Mouse (Mus musculus) testis, adult 2 months (tissue): ENCODE measurements around the gene Krt20. TPM values are rescaled to one million over a fixed set of nuclear protein-coding genes. Genes with fewer than 3 reads are reported as not detected.
A peak's percentile ranks its signal among the peaks of the same experiment; 100 is the strongest.

ENCODE experiments used
- H3K27ac ChIP-seq: fragments of 200-500 bp; 2 replicates; pipeline ENCODE4 v1.5.1; 2012; ENCODE audit warnings: low read depth, low read length; ENCODE audit not compliant: control insufficient read depth, insufficient read depth
- H3K27me3 ChIP-seq: fragments of 200-500 bp; 2 replicates; pipeline ENCODE4 v1.6.1; 2012; ENCODE audit warnings: mild to moderate bottlenecking, low read length, moderate library complexity; ENCODE audit not compliant: control insufficient read depth, insufficient read depth
- H3K36me3 ChIP-seq: fragments of 200-500 bp; 2 replicates; pipeline ENCODE4 v1.6.1; 2012; ENCODE audit warnings: mild to moderate bottlenecking, low read length; ENCODE audit not compliant: control insufficient read depth, insufficient read depth
- H3K4me1 ChIP-seq: fragments of 200-500 bp; 2 replicates; pipeline ENCODE4 v1.6.1; 2012; ENCODE audit warnings: low read length; ENCODE audit not compliant: control insufficient read depth, insufficient read depth
- H3K4me3 ChIP-seq: fragments of 200-500 bp; 2 replicates; pipeline ENCODE4 v1.5.1; 2012; ENCODE audit warnings: low read depth, mild to moderate bottlenecking, low read length, moderate library complexity, mixed read lengths; ENCODE audit not compliant: control insufficient read depth
- CTCF ChIP-seq: fragments of 200-500 bp; IDR thresholded peaks from 2 replicates; pipeline ENCODE4 v1.5.1; 2012; ENCODE audit warnings: low read depth, mild to moderate bottlenecking, inconsistent platforms, low read length, moderate library complexity; ENCODE audit not compliant: control insufficient read depth, insufficient read depth, insufficient replicate concordance
- POLR2A ChIP-seq: fragments of 200-500 bp; IDR thresholded peaks from 2 replicates; pipeline ENCODE4 v1.6.1; 2012; ENCODE audit warnings: low read depth, mild to moderate bottlenecking, inconsistent platforms, low read length, moderate library complexity; ENCODE audit not compliant: control insufficient read depth
- polyA plus RNA-seq: library from polyadenylated mRNA; depleted of rRNA; stranded (reverse); fragments of >200 nt; gene quantifications from 2 replicates; pipeline ENCODE4 v1.2.3, GENCODE M21; 2012; rRNA removed

Krt20 gene
- polyA plus RNA-seq, 1 experiment: 0.06 TPM

- Histone ChIP-seq H3K36me3 (no peaks in the 10 kb centered on the region), H3K4me1 (no peaks in the 10 kb centered on the region; the same call in 1 of the 2 replicates), H3K4me3 (no peak overlapping the region), H3K27ac (no peak overlapping the region), H3K27me3 (no peaks in the 10 kb centered on the region)
- no peak for TF ChIP-seq CTCF
Measured at GRCm38 (mm10) chr11:99391375-99391774, 46.6 kb downstream of the Krt20 start.

- TF ChIP-seq POLR2A: no peak
- TF ChIP-seq CTCF: no peak
- Histone ChIP-seq H3K36me3 (no peaks in the 10 kb centered on the region), H3K27ac (no peak overlapping the region), H3K27me3 (no peaks in the 10 kb centered on the region), H3K4me3 (no peak overlapping the region), H3K4me1 (no peaks in the 10 kb centered on the region; the same call in 1 of the 2 replicates)
Measured at GRCm38 (mm10) chr11:99390866-99391265, 47.1 kb downstream of the Krt20 start.

GRCm38 (mm10) chr11:99389264-99389663 is 48.7 kb downstream of the Krt20 start, which contains the start of gene Krt10:
Gene Krt10 (minus strand): TSS chr11:99389364.
- Histone ChIP-seq H3K27me3 (no peaks in the 10 kb centered on the region), H3K4me3 (no peak within 1 kb of the TSS)
- TF ChIP-seq POLR2A (no peak), CTCF (no peak)

GRCm38 (mm10) chr11:99388661-99389060 is 49.3 kb downstream of the Krt20 start:
- Histone ChIP-seq H3K27ac (no peak overlapping the region), H3K4me3 (no peak overlapping the region), H3K36me3 (no peaks in the 10 kb centered on the region), H3K27me3 (no peaks in the 10 kb centered on the region), H3K4me1 (no peaks in the 10 kb centered on the region; the same call in 1 of the 2 replicates)
- TF ChIP-seq CTCF (no peak), POLR2A (no peak)

More at GRCm38 (mm10) chr11:99389264-99389663, 48.7 kb downstream of the Krt20 start, which contains the start of gene Krt10:
- H3K27ac ChIP-seq: no peak within 1 kb of the TSS
- no peaks in the 10 kb centered on the region for H3K36me3 ChIP-seq
- H3K4me1 ChIP-seq: no peaks in the 10 kb centered on the region; the same call in 1 of the 2 replicates

GRCm38 (mm10) chr11:99385813-99386721 is 51.9 kb downstream of the Krt20 start:
- Histone ChIP-seq H3K4me3 (peak overlapping the region; percentile 94), H3K27ac (peak overlapping the region; percentile 96), H3K36me3 (no peaks in the 10 kb centered on the region), H3K27me3 (no peaks in the 10 kb centered on the region), H3K4me1 (no peaks in the 10 kb centered on the region; the same call in 1 of the 2 replicates)
- TF ChIP-seq CTCF (no peak), POLR2A (peak; percentile 80)

- Histone ChIP-seq H3K27me3 (no peaks in the 10 kb centered on the region), H3K4me1 (peaks cover 2% of the 10 kb centered on the region), H3K36me3 (no peaks in the 10 kb centered on the region), H3K4me3 (no peak overlapping the region), H3K27ac (no peak overlapping the region)
- TF ChIP-seq CTCF (peak; percentile 83; the same call in 1 of the 2 replicates), POLR2A (no peak)
Measured at GRCm38 (mm10) chr11:99379568-99379967, 58.4 kb downstream of the Krt20 start.

Other genes starting within 250 kb of the Krt20 start
- 18.5 and 18.8 TPM in 2 replicates for gene Smarce1, start 207.1 kb downstream of the Krt20 start, polyA plus RNA-seq
- gene Krt222, start 194.1 kb downstream of the Krt20 start, polyA plus RNA-seq: 0.12 TPM in 1 of 2 replicates, not detected in the other
- gene Krt24, start 152.9 kb downstream of the Krt20 start, polyA plus RNA-seq: 0.15 TPM in 1 of 2 replicates, not detected in the other
- not detected in 2 replicates for gene Krt25, start 115.2 kb downstream of the Krt20 start, polyA plus RNA-seq
- 0.05 and 0.12 TPM in 2 replicates for gene Krt26, start 100.2 kb downstream of the Krt20 start, polyA plus RNA-seq
- not detected in 2 replicates for gene Krt27, start 87.0 kb downstream of the Krt20 start, polyA plus RNA-seq
- gene Krt28, start 63.2 kb downstream of the Krt20 start, polyA plus RNA-seq: 0.11 and 0.25 TPM in 2 replicates
- 1.8 TPM in 2 replicates for gene Krt10, start 48.8 kb downstream of the Krt20 start, polyA plus RNA-seq
- 0.07 TPM in 1 of 2 replicates, not detected in the other for gene Krt12, start 15.9 kb downstream of the Krt20 start, polyA plus RNA-seq
- 0.24 and 0.53 TPM in 2 replicates for gene Krt23, start 55.0 kb upstream of the Krt20 start, polyA plus RNA-seq
- gene Krt39, start 83.2 kb upstream of the Krt20 start, polyA plus RNA-seq: 0.22 and 0.26 TPM in 2 replicates
- gene Krt40, start 105.0 kb upstream of the Krt20 start, polyA plus RNA-seq: not detected in 2 replicates
- not detected in 2 replicates for gene Krtap3-3, start 112.7 kb upstream of the Krt20 start, polyA plus RNA-seq
- gene Krtap3-2, start 118.7 kb upstream of the Krt20 start, polyA plus RNA-seq: not detected in 2 replicates
- gene Gm11939, start 121.3 kb upstream of the Krt20 start, polyA plus RNA-seq: not detected in 2 replicates
- gene Krtap3-1, start 128.5 kb upstream of the Krt20 start, polyA plus RNA-seq: 0.48 TPM in 1 of 2 replicates, not detected in the other
- gene Krtap1-5, start 142.9 kb upstream of the Krt20 start, polyA plus RNA-seq: not detected in 2 replicates
- not detected in 2 replicates for gene Krtap1-4, start 145.5 kb upstream of the Krt20 start, polyA plus RNA-seq
- gene Krtap1-3, start 153.2 kb upstream of the Krt20 start, polyA plus RNA-seq: 0.12 TPM in 1 of 2 replicates, not detected in the other
- not detected in 2 replicates for gene Krtap9-3, start 160.0 kb upstream of the Krt20 start, polyA plus RNA-seq
- not detected in 2 replicates for gene Gm11938, start 165.2 kb upstream of the Krt20 start, polyA plus RNA-seq
- gene Gm11937, start 172.0 kb upstream of the Krt20 start, polyA plus RNA-seq: not detected in 2 replicates
- 0.13 and 0.26 TPM in 2 replicates for gene Krtap2-4, start 176.7 kb upstream of the Krt20 start, polyA plus RNA-seq
- not detected in 2 replicates for gene Gm11562, start 182.3 kb upstream of the Krt20 start, polyA plus RNA-seq
- gene Krtap4-1, start 190.1 kb upstream of the Krt20 start, polyA plus RNA-seq: not detected in 2 replicates
- gene Krtap4-2, start 196.9 kb upstream of the Krt20 start, polyA plus RNA-seq: not detected in 2 replicates
- gene Krtap4-7, start 205.9 kb upstream of the Krt20 start, polyA plus RNA-seq: not detected in 2 replicates
- gene Gm11555, start 212.1 kb upstream of the Krt20 start, polyA plus RNA-seq: not detected in 2 replicates
- gene Gm11563, start 220.8 kb upstream of the Krt20 start, polyA plus RNA-seq: not detected in 2 replicates
- 0.15 TPM in 1 of 2 replicates, not detected in the other for gene Krtap4-6, start 227.8 kb upstream of the Krt20 start, polyA plus RNA-seq